Mouse (Mus musculus): Measurements from ENCODE around the gene Mgme1.

Mgme1 gene

GRCm38 (mm10) chr2:144270507-144271420 lies at the start of gene Mgme1, which contains the start of gene Snx5:
Gene Mgme1 (plus strand): TSS chr2:144270663.
Gene Snx5 (minus strand): TSS chr2:144270906.
- in situ Hi-C loops (cut with MboI, MseI): loop anchor here (5.0 to 10.0 kb wide), 3 partner anchors 92 to 1644 kb away; partner anchors contain the start of genes Dzank1 and Polr3f

GRCm38 (mm10) chr2:144224351-144224750 lies 46.1 kb upstream of the Mgme1 start:
- in situ Hi-C loops (cut with MboI, MseI): no loop called here

- in situ Hi-C loops (cut with MboI, MseI): no loop called here
Measured at GRCm38 (mm10) chr2:144226906-144227586, 43.4 kb upstream of the Mgme1 start.

GRCm38 (mm10) chr2:144228521-144229346 lies 41.7 kb upstream of the Mgme1 start:
- in situ Hi-C loops (cut with MboI, MseI): no loop called here

- in situ Hi-C loops (cut with MboI, MseI): no loop called here
Measured at GRCm38 (mm10) chr2:144229647-144230046, 40.8 kb upstream of the Mgme1 start.

- in situ Hi-C loops (cut with MboI, MseI): no loop called here
Measured at GRCm38 (mm10) chr2:144230498-144230897, 40.0 kb upstream of the Mgme1 start.

GRCm38 (mm10) chr2:144231115-144231514 lies 39.3 kb upstream of the Mgme1 start:
- in situ Hi-C loops (cut with MboI, MseI): no loop called here

GRCm38 (mm10) chr2:144233534-144233933 lies 36.9 kb upstream of the Mgme1 start:
- in situ Hi-C loops (cut with MboI, MseI): no loop called here

GRCm38 (mm10) chr2:144235776-144236175 lies 34.7 kb upstream of the Mgme1 start:
- in situ Hi-C loops (cut with MboI, MseI): no loop called here

- in situ Hi-C loops (cut with MboI, MseI): no loop called here
Measured at GRCm38 (mm10) chr2:144236791-144237584, 33.5 kb upstream of the Mgme1 start.

- in situ Hi-C loops (cut with MboI, MseI): no loop called here
Measured at GRCm38 (mm10) chr2:144238341-144238740, 32.1 kb upstream of the Mgme1 start.

- in situ Hi-C loops (cut with MboI, MseI): no loop called here
Measured at GRCm38 (mm10) chr2:144239318-144239717, 31.1 kb upstream of the Mgme1 start.

GRCm38 (mm10) chr2:144240095-144240899 lies 30.2 kb upstream of the Mgme1 start:
- in situ Hi-C loops (cut with MboI, MseI): no loop called here

GRCm38 (mm10) chr2:144245464-144245863 lies 25.0 kb upstream of the Mgme1 start:
- in situ Hi-C loops (cut with MboI, MseI): no loop called here

- in situ Hi-C loops (cut with MboI, MseI): no loop called here
Measured at GRCm38 (mm10) chr2:144246270-144246669, 24.2 kb upstream of the Mgme1 start.

- in situ Hi-C loops (cut with MboI, MseI): no loop called here
Measured at GRCm38 (mm10) chr2:144247337-144247978, 23.0 kb upstream of the Mgme1 start.

- in situ Hi-C loops (cut with MboI, MseI): no loop called here
Measured at GRCm38 (mm10) chr2:144248613-144249376, 21.7 kb upstream of the Mgme1 start.

GRCm38 (mm10) chr2:144250111-144250510 lies 20.4 kb upstream of the Mgme1 start:
- in situ Hi-C loops (cut with MboI, MseI): loop anchor here (10.0 kb wide), 1 partner anchor 335 kb away; the partner anchor contains the start of gene Dstn

GRCm38 (mm10) chr2:144262837-144263236 lies 7.6 kb upstream of the Mgme1 start:
- in situ Hi-C loops (cut with MboI, MseI): no loop called here

All from regulatory T cell (primary cell).